Mouse (Mus musculus) C2C12 (cell line): ENCODE data around the gene Ccdc57.

Experiments used
- CEBPB ChIP-seq: IDR thresholded peaks from one replicate; pipeline ENCODE4 v1.6.1; 2011; ENCODE audit warnings: low read depth, mild to moderate bottlenecking, control low read depth, moderate library complexity
- CTCF ChIP-seq: IDR thresholded peaks from one replicate; pipeline ENCODE4 v1.5.1; 2011; ENCODE audit not compliant: control insufficient read depth, insufficient read depth, insufficient read length

- TF ChIP-seq CTCF, result no peak
- TF ChIP-seq CEBPB, result no peak
Measured at GRCm38 (mm10) chr11:120852083-120852935, 80.4 kb downstream of the Ccdc57 start.
